Mouse (Mus musculus) lung, postnatal 0 days (tissue): ENCODE data around the gene Nfix. TPM values are rescaled to one million over a fixed set of nuclear protein-coding genes. Genes with fewer than 3 reads are reported as not detected.
A peak's percentile ranks its signal among the peaks of the same experiment; 100 is the strongest.

ENCODE experiments used
- ATAC-seq: fragments of 200-750 bp; cut with Nextera tagmentation; 2 replicates; pipeline ENCODE4 v1.8.0; 2017; ENCODE audit warnings: moderate library complexity
- DNase-seq: peaks from one replicate; pipeline ENCODE4 v3.0.0-alpha.2; 2016; ENCODE audit warnings: low spot score
- H3K27ac ChIP-seq: fragments of 300-500 bp; sonication (generic); 2 replicates; pipeline ENCODE4 v1.5.1; 2014; ENCODE audit warnings: antibody characterized with exemption, mild to moderate bottlenecking, low read length, mixed read lengths
- H3K27me3 ChIP-seq: fragments of 300-500 bp; sonication (generic); replicated peaks from 2 replicates; pipeline ENCODE4 v1.6.1; 2014; ENCODE audit warnings: low read length, mixed read lengths; ENCODE audit not compliant: insufficient read depth
- H3K36me3 ChIP-seq: fragments of 300-500 bp; sonication (generic); 2 replicates; pipeline ENCODE4 v1.6.1; 2014; ENCODE audit warnings: low read length, mixed read lengths; ENCODE audit not compliant: insufficient read depth
- H3K4me1 ChIP-seq: fragments of 300-500 bp; sonication (generic); 2 replicates; pipeline ENCODE4 v1.6.1; 2014; ENCODE audit warnings: antibody characterized with exemption, low read depth, low read length, mixed read lengths; ENCODE audit not compliant: insufficient read depth
- H3K4me2 ChIP-seq: fragments of 300-500 bp; sonication (generic); replicated peaks from 2 replicates; pipeline ENCODE4 v1.6.1; 2014; ENCODE audit warnings: low read depth, mild to moderate bottlenecking, low read length, moderate library complexity, mixed read lengths
- H3K4me3 ChIP-seq: fragments of 300-500 bp; sonication (generic); 2 replicates; pipeline ENCODE4 v1.5.1; 2014; ENCODE audit warnings: low read depth, low read length
- H3K9ac ChIP-seq: fragments of 300-500 bp; sonication (generic); replicated peaks from 2 replicates; pipeline ENCODE4 v1.6.1; 2014; ENCODE audit warnings: low read depth, mild to moderate bottlenecking
- H3K9me3 ChIP-seq: fragments of 300-500 bp; sonication (generic); 2 replicates; pipeline ENCODE4 v1.6.1; 2016; ENCODE audit warnings: low read length, mixed read lengths
- CTCF ChIP-seq: IDR thresholded peaks from 2 replicates; pipeline ENCODE4 v1.5.1; 2016; ENCODE audit warnings: antibody characterized with exemption, mild to moderate bottlenecking
- EP300 ChIP-seq: IDR thresholded peaks from 2 replicates; pipeline ENCODE4 v1.6.1; 2016; ENCODE audit warnings: antibody characterized with exemption, mild to moderate bottlenecking, control low read depth
- WGBS: fragments of 180-500 bp; shearing (Covaris S2); extraction: QIAGEN DNeasy Blood & Tissue Kit; methylation state at CpG from one replicate; pipeline ENCODE4 v1.1.7; 2014; 5-methylcytosine and 5-hydroxymethylcytosine counted together
- polyA plus RNA-seq: library from polyadenylated mRNA; unstranded; fragments of >200 nt; fragmentation: Nextera tagmentation; extraction: Ambion mirVana; gene quantifications from 2 replicates; pipeline ENCODE4 v1.2.1, GENCODE M21; 2015

The Nfix gene
- polyA plus RNA-seq, 1 experiment from 2014 or later: 38.8 TPM

DNA sequence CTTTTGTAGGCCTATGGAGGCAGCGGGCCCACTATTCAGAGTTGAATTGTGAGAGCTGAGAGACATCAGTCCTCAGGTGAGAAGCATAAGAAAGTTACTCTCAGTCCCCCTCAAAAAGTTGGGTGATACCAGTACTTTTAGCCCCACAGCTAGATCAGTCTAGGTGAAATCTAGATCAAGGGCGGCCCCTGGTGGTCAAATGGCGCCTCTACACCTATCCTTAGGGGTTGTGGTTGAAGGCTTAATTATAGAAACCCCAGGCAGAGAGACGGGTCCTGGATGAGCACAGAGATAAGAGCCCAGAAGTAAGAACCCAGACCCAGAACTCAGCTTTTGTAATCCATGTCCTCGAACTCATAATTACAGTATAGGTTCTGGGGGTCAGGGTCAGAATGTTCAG is 12.9 kb upstream of the Nfix start:
- Histone ChIP-seq H3K4me3 (no peak overlapping the region), H3K9ac (no peak overlapping the region), H3K27ac (no peak overlapping the region), H3K27me3 (no peaks in the 10 kb centered on the region), H3K36me3 (no peaks in the 10 kb centered on the region), H3K4me2 (no peak overlapping the region), H3K9me3 (no peaks in the 10 kb centered on the region), H3K4me1 (peaks cover 3% of the 10 kb centered on the region; the same call in 1 of the 2 replicates)
- WGBS: 1% methylated on average over 5 of the region's 5 CpGs
- DNase-seq: peak; percentile 86
- TF ChIP-seq CTCF (peak; percentile 93), EP300 (peak; percentile 37; the same call in 1 of the 2 replicates)
- ATAC-seq: 0 out of 2 replicates have a peak, but pooled peaks have one; percentile 15

DNA sequence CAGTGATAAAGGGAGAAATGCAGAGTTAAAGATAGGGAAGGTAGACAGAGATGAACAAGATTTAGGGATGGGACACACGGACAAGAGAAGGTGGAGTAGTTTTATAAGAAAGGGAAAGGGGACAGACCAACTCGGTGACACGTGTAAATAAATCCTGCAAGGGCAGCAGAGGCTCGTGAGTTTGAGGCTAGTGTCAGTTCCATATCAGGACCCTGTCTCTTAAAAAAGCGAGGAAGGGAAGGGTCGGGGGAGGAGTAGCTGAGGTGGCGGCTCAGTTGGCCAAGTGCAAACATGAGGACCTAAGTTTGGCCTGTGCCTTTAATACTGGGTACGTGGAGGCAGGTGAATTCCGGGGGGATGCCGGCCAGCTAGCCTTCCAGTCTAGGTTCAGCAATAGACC is 11.2 kb upstream of the Nfix start:
- no peaks in the 10 kb centered on the region for H3K9me3 ChIP-seq
- ATAC-seq: no peak
- peak overlapping the region; percentile 25; the same call in 1 of the 2 replicates for H3K4me3 ChIP-seq
- no peak overlapping the region for H3K9ac ChIP-seq
- peak overlapping the region; percentile 55 for H3K4me2 ChIP-seq
- WGBS: 23% methylated on average over 10 of the region's 10 CpGs
- DNase-seq: no peak
- no peak overlapping the region for H3K27ac ChIP-seq
- H3K27me3 ChIP-seq: no peaks in the 10 kb centered on the region
- TF ChIP-seq EP300 (no peak), CTCF (no peak)
- H3K4me1 ChIP-seq: peaks cover 3% of the 10 kb centered on the region; the same call in 1 of the 2 replicates
- no peaks in the 10 kb centered on the region for H3K36me3 ChIP-seq

DNA sequence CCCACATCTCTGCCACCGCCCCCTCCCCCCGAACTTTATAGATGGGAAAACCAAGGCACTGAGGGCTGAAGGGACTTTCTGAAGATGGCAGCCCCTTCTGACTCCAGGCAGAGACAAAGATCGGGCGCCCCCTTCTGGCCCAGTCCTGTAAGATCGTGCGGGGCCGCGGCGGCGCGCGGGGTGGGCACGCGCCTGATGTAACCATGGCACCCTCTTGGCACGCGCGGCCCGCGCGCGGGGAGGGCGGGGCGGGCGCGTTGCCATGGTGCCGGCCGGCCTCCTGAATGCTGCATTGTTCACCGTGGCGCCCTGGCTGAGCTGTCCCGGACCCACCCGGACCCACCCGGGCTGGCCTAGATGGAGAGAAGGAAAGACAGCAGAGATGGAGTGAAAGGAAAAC is 10.8 kb upstream of the Nfix start:
- Histone ChIP-seq H3K27me3 (no peaks in the 10 kb centered on the region), H3K9me3 (no peaks in the 10 kb centered on the region), H3K4me3 (peak overlapping the region; percentile 25; the same call in 1 of the 2 replicates), H3K4me2 (peak overlapping the region; percentile 55), H3K4me1 (peaks cover 3% of the 10 kb centered on the region; the same call in 1 of the 2 replicates), H3K36me3 (no peaks in the 10 kb centered on the region), H3K27ac (no peak overlapping the region), H3K9ac (no peak overlapping the region)
- under 1% methylated on average over 31 of the region's 32 CpGs for whole genome bisulfite sequencing
- DNase-seq (peak; percentile 90), ATAC-seq (peak; percentile 88)
- peak; percentile 88 for TF ChIP-seq CTCF
- no peak for TF ChIP-seq EP300

DNA sequence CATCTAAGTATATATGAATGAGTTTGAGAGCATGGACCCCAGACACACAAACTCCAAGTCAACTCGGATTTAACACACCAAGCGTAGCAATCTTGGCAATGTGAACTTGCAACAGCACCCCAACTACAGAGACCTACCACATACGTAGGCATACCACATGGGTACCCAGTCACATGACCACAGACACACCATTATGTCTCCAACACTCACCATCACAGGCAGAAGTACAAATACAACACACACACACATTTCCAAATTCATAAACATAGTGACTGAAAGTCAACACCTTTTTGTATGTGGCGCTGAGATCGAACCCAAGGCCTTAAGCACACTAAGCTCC is 9.8 kb upstream of the Nfix start:
- no peaks in the 10 kb centered on the region for H3K9me3 ChIP-seq
- H3K36me3 ChIP-seq: no peaks in the 10 kb centered on the region
- no peak overlapping the region for H3K4me2 ChIP-seq
- no peak overlapping the region for H3K4me3 ChIP-seq
- ATAC-seq (no peak), DNase-seq (no peak)
- WGBS: 72% methylated on average over 5 of the region's 5 CpGs
- TF ChIP-seq EP300 (no peak), CTCF (no peak)
- no peak overlapping the region for H3K9ac ChIP-seq
- no peaks in the 10 kb centered on the region for H3K4me1 ChIP-seq
- H3K27ac ChIP-seq: no peak overlapping the region
- H3K27me3 ChIP-seq: no peaks in the 10 kb centered on the region

DNA sequence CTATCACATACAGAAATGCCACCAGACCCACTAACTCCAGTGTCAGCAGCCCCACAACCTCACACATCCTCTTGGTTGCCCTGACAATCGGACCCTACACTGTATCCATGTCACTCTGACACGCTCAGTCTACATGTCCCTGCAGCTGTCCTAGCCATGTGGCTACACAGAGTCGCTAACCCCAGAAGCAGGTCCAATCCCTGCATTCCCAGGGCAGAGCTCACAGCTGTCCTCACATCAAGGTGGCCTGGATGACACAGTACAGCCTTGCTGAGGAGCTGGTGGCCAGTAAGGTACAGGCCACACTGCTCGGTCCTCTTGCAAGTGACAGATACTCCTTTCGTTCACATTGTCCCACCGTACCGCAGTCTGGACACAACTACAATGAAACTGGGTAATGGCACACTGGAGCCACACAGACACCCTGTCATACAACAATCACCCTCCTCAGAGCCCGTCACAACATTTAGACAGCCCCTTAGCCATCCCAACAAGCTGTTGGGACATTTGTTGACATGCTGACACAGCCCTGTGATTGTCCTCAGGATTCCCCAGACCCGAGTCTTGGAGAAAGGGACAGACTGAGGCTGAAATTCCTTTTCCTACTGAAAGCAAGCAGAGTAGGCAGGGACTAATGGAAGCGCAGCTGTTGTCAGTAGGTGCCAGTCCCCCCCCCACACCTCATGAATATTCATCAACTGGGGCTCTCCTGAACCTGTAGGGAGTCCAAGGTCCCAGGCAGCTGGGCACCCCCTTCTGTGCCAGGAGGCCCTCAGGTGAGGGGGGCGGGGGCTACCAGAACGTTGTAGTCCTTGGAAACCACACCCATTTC is 9.2 kb upstream of the Nfix start:
- WGBS: 66% methylated on average over 12 of the region's 12 CpGs
- H3K27ac ChIP-seq: no peak overlapping the region
- no peaks in the 10 kb centered on the region for H3K9me3 ChIP-seq
- TF ChIP-seq EP300 (no peak), CTCF (no peak)
- H3K4me1 ChIP-seq: no peaks in the 10 kb centered on the region
- H3K9ac ChIP-seq: no peak overlapping the region
- no peak for ATAC-seq
- no peaks in the 10 kb centered on the region for H3K27me3 ChIP-seq
- no peak overlapping the region for H3K4me3 ChIP-seq
- H3K36me3 ChIP-seq: no peaks in the 10 kb centered on the region
- DNase-seq: no peak
- H3K4me2 ChIP-seq: no peak overlapping the region

DNA sequence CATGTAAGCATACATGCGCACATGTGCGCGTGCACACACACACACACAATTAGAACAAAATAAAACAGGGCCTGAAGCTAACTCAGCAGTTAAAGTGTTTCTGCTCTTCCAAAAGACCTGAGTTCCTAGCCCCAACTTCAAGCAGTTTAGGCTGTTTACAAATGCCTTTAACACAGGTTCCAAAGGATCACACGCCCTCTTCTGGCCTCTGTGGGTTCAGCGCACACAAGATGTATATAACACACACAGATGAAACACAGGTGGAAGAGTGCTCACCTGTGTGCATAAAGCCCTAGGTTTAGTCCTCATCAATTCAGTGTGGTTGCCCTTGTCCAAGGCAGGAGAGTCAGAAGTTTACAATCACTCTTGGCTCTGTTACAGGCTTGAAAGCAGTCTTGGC is 5.9 kb upstream of the Nfix start:
- Histone ChIP-seq H3K4me1 (no peaks in the 10 kb centered on the region), H3K9ac (no peak overlapping the region), H3K27me3 (no peaks in the 10 kb centered on the region), H3K4me2 (no peak overlapping the region), H3K27ac (no peak overlapping the region), H3K4me3 (no peak overlapping the region), H3K36me3 (no peaks in the 10 kb centered on the region), H3K9me3 (no peaks in the 10 kb centered on the region)
- WGBS: 92% methylated on average over 5 of the region's 5 CpGs
- 0 out of 2 replicates have a peak, but pooled peaks have one; percentile 13 for TF ChIP-seq CTCF
- TF ChIP-seq EP300: no peak
- ATAC-seq (no peak), DNase-seq (no peak)
